Mouse (Mus musculus): ENCODE measurements around the gene Fbxl3.

DNA sequence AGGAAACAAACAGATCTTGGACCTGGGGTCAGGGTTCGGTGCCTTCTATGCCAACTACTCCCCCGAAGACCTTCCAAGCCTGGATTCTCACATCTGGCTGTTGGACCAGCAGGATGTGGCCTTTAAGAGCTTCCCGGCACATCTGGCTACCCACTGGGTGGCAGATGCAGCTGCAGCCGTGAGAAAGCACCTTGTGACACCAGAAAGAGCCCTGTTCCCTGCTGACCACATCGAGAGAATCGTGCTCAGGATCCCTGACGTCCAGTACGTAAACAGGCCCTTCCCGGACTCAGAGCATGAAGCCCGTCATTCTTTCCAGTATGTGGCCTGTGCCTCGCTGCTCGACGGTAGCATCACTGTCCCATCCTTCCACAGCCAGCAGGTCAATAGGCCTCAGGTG, 44.6 kb downstream of the Fbxl3 start:
- TF ChIP-seq CTCF (IDR thresholded peaks at IDR 0.05; ENCODE audit: extremely low read depth, insufficient read length, insufficient replicate concordance, low read depth, low read length) (no peak), POLR2A (IDR thresholded peaks at IDR 0.05; ENCODE audit: low read depth, low read length) (no peak)
